Mouse (Mus musculus): ENCODE data around the gene Gtf3c2. TPM values are rescaled to one million over a fixed set of nuclear protein-coding genes. Genes with fewer than 3 reads are reported as not detected.
"Not testable (repeated sequence)": the region's sequence is repeated elsewhere in the genome, so short reads cannot be mapped to it uniquely, and the experiment has no call there.

Gtf3c2 gene
- polyA plus RNA-seq, 2 experiments = 47.1 to 130 TPM

GRCm38 (mm10) chr5:31220448-31221303, 40.7 kb upstream of the Gtf3c2 start, which contains the start of gene Ppm1g:
Gene Ppm1g, minus strand, starts transcription at chr5:31220687.
- H3K9ac ChIP-seq (ENCODE audit: low read depth, low read length, severe bottlenecking) = peak within 1 kb of the TSS; percentile 71
- no peaks in the 10 kb centered on the region for H3K9me3 ChIP-seq (ENCODE audit: control insufficient read depth, low read length)
- peak within 1 kb of the TSS; percentile 79 for H3K4me2 ChIP-seq (replicated peaks; ENCODE audit: low read depth, low read length, severe bottlenecking)
- peak; percentile 95 for ATAC-seq (ENCODE audit: low FRiP score, low read depth)
- no peaks in the 10 kb centered on the region for H3K27me3 ChIP-seq (ENCODE audit: control insufficient read depth, insufficient read depth, low read length)
- peak; percentile 98; the same call in 1 of the 2 replicates for TF ChIP-seq POLR2A (IDR thresholded peaks at IDR 0.05; ENCODE audit: borderline replicate concordance, extremely low read depth, insufficient read depth, insufficient read length)
- peaks cover 8% of the 10 kb centered on the region; the same call in 1 of the 2 replicates for H3K4me1 ChIP-seq (ENCODE audit: control insufficient read depth, insufficient read depth, low read length)
- under 1% methylated on average over 66 of the region's 70 CpGs for WGBS
- peak within 1 kb of the TSS; percentile 89 for H3K27ac ChIP-seq (replicated peaks; ENCODE audit: low read depth, low read length)
- peak within 1 kb of the TSS; percentile 96 for H3K4me3 ChIP-seq (replicated peaks; ENCODE audit: low read length)
- 0 out of 2 replicates have a peak, but pooled peaks cover 2% of the 10 kb centered on the region for H3K36me3 ChIP-seq (ENCODE audit: control insufficient read depth, insufficient read depth, low read length)
- DNase-seq (ENCODE audit: low spot score) = peak; percentile 98

- H3K27me3 ChIP-seq (ENCODE audit: control insufficient read depth, insufficient read depth, low read length) = no peaks in the 10 kb centered on the region
- H3K9me3 ChIP-seq (ENCODE audit: control insufficient read depth, low read length) = no peaks in the 10 kb centered on the region
- H3K9ac ChIP-seq (ENCODE audit: low read depth, low read length, severe bottlenecking) = peak overlapping the region; percentile 71
- H3K4me1 ChIP-seq (ENCODE audit: control insufficient read depth, insufficient read depth, low read length) = peaks cover 8% of the 10 kb centered on the region; the same call in 1 of the 2 replicates
- WGBS = under 1% methylated on average over 15 of the region's 40 CpGs
- ATAC-seq (ENCODE audit: low FRiP score, low read depth) (peak; percentile 36), DNase-seq (ENCODE audit: low spot score) (peak; percentile 22)
- peak overlapping the region; percentile 89 for H3K27ac ChIP-seq (replicated peaks; ENCODE audit: low read depth, low read length)
- H3K36me3 ChIP-seq (ENCODE audit: control insufficient read depth, insufficient read depth, low read length) = 0 out of 2 replicates have a peak, but pooled peaks cover 2% of the 10 kb centered on the region
- peak overlapping the region; percentile 96 for H3K4me3 ChIP-seq (replicated peaks; ENCODE audit: low read length)
- peak overlapping the region; percentile 79 for H3K4me2 ChIP-seq (replicated peaks; ENCODE audit: low read depth, low read length, severe bottlenecking)
- no peak for TF ChIP-seq POLR2A (IDR thresholded peaks at IDR 0.05; ENCODE audit: borderline replicate concordance, extremely low read depth, insufficient read depth, insufficient read length)
These were observed 40.0 kb upstream of the Gtf3c2 start for GRCm38 (mm10) chr5:31219911-31220447.

- Histone ChIP-seq H3K9me3 (ENCODE audit: control insufficient read depth, low read length) (no peaks in the 10 kb centered on the region), H3K4me1 (ENCODE audit: control insufficient read depth, insufficient read depth, low read length) (peaks cover 8% of the 10 kb centered on the region; the same call in 1 of the 2 replicates), H3K27me3 (ENCODE audit: control insufficient read depth, insufficient read depth, low read length) (no peaks in the 10 kb centered on the region), H3K36me3 (ENCODE audit: control insufficient read depth, insufficient read depth, low read length) (0 out of 2 replicates have a peak, but pooled peaks cover 2% of the 10 kb centered on the region), H3K4me3 (replicated peaks; ENCODE audit: low read length) (peak overlapping the region; percentile 96), H3K9ac (ENCODE audit: low read depth, low read length, severe bottlenecking) (peak overlapping the region; percentile 71), H3K4me2 (replicated peaks; ENCODE audit: low read depth, low read length, severe bottlenecking) (peak overlapping the region; percentile 79), H3K27ac (replicated peaks; ENCODE audit: low read depth, low read length) (peak overlapping the region; percentile 89)
- no peak for ATAC-seq (ENCODE audit: low FRiP score, low read depth)
- no peak for DNase-seq (ENCODE audit: low spot score)
- WGBS = 2% methylated on average over 11 of the region's 11 CpGs
- TF ChIP-seq POLR2A (IDR thresholded peaks at IDR 0.05; ENCODE audit: borderline replicate concordance, extremely low read depth, insufficient read depth, insufficient read length) = no peak
These were observed 39.5 kb upstream of the Gtf3c2 start for GRCm38 (mm10) chr5:31219474-31219873.

- WGBS = 2% methylated on average over 2 of the region's 2 CpGs
- peak overlapping the region; percentile 96 for H3K4me3 ChIP-seq (replicated peaks; ENCODE audit: low read length)
- no peak overlapping the region for H3K27ac ChIP-seq (replicated peaks; ENCODE audit: low read depth, low read length)
- ATAC-seq (ENCODE audit: low FRiP score, low read depth) = no peak
- no peaks in the 10 kb centered on the region for H3K9me3 ChIP-seq (ENCODE audit: control insufficient read depth, low read length)
- peak overlapping the region; percentile 79 for H3K4me2 ChIP-seq (replicated peaks; ENCODE audit: low read depth, low read length, severe bottlenecking)
- no peaks in the 10 kb centered on the region for H3K27me3 ChIP-seq (ENCODE audit: control insufficient read depth, insufficient read depth, low read length)
- DNase-seq (ENCODE audit: low spot score) = peak; percentile 20
- H3K4me1 ChIP-seq (ENCODE audit: control insufficient read depth, insufficient read depth, low read length) = peaks cover 8% of the 10 kb centered on the region; the same call in 1 of the 2 replicates
- no peak for TF ChIP-seq POLR2A (IDR thresholded peaks at IDR 0.05; ENCODE audit: borderline replicate concordance, extremely low read depth, insufficient read depth, insufficient read length)
- no peak overlapping the region for H3K9ac ChIP-seq (ENCODE audit: low read depth, low read length, severe bottlenecking)
- 0 out of 2 replicates have a peak, but pooled peaks cover 2% of the 10 kb centered on the region for H3K36me3 ChIP-seq (ENCODE audit: control insufficient read depth, insufficient read depth, low read length)
These were observed 39.1 kb upstream of the Gtf3c2 start for GRCm38 (mm10) chr5:31219070-31219469.

GRCm38 (mm10) chr5:31218294-31218693, 38.4 kb upstream of the Gtf3c2 start:
- Histone ChIP-seq H3K36me3 (ENCODE audit: control insufficient read depth, insufficient read depth, low read length) (0 out of 2 replicates have a peak, but pooled peaks cover 2% of the 10 kb centered on the region), H3K4me2 (replicated peaks; ENCODE audit: low read depth, low read length, severe bottlenecking) (no peak overlapping the region), H3K9ac (ENCODE audit: low read depth, low read length, severe bottlenecking) (no peak overlapping the region), H3K4me1 (ENCODE audit: control insufficient read depth, insufficient read depth, low read length) (peaks cover 8% of the 10 kb centered on the region; the same call in 1 of the 2 replicates), H3K4me3 (replicated peaks; ENCODE audit: low read length) (no peak overlapping the region), H3K9me3 (ENCODE audit: control insufficient read depth, low read length) (no peaks in the 10 kb centered on the region), H3K27me3 (ENCODE audit: control insufficient read depth, insufficient read depth, low read length) (no peaks in the 10 kb centered on the region), H3K27ac (replicated peaks; ENCODE audit: low read depth, low read length) (no peak overlapping the region)
- ATAC-seq (ENCODE audit: low FRiP score, low read depth) (no peak), DNase-seq (ENCODE audit: low spot score) (no peak)
- TF ChIP-seq POLR2A (IDR thresholded peaks at IDR 0.05; ENCODE audit: borderline replicate concordance, extremely low read depth, insufficient read depth, insufficient read length) = no peak
- WGBS = 67% methylated on average over 7 of the region's 7 CpGs

- not testable (repeated sequence) for H3K4me2 ChIP-seq (replicated peaks; ENCODE audit: low read depth, low read length, severe bottlenecking); H3K27me3 ChIP-seq (ENCODE audit: control insufficient read depth, insufficient read depth, low read length); DNase-seq (ENCODE audit: low spot score); H3K9me3 ChIP-seq (ENCODE audit: control insufficient read depth, low read length); H3K4me1 ChIP-seq (ENCODE audit: control insufficient read depth, insufficient read depth, low read length); H3K4me3 ChIP-seq (replicated peaks; ENCODE audit: low read length); ATAC-seq (ENCODE audit: low FRiP score, low read depth); H3K27ac ChIP-seq (replicated peaks; ENCODE audit: low read depth, low read length); H3K9ac ChIP-seq (ENCODE audit: low read depth, low read length, severe bottlenecking); H3K36me3 ChIP-seq (ENCODE audit: control insufficient read depth, insufficient read depth, low read length)
- 86% methylated on average over 6 of the region's 6 CpGs for WGBS
These were observed 36.6 kb upstream of the Gtf3c2 start for GRCm38 (mm10) chr5:31216554-31216953.

Measured in limb, embryonic 14.5 days (tissue).